Mouse (Mus musculus) ES-E14 (cell line): ENCODE data around the gene Zbed4.

ENCODE experiments used
- CHD2 ChIP-seq: IDR thresholded peaks from 2 replicates; pipeline ENCODE4 v1.6.1; 2014; ENCODE audit warnings: mild to moderate bottlenecking, low read depth, low read length, inconsistent platforms
- HCFC1 ChIP-seq: IDR thresholded peaks from 2 replicates; pipeline ENCODE4 v1.6.1; 2012; ENCODE audit warnings: low read length, inconsistent platforms, borderline replicate concordance; ENCODE audit not compliant: insufficient read depth
- MAFK ChIP-seq: IDR thresholded peaks from 2 replicates; pipeline ENCODE4 v1.6.1; 2014; ENCODE audit warnings: mild to moderate bottlenecking, low read depth, low read length, inconsistent platforms; ENCODE audit not compliant: insufficient read depth
- ZC3H11A ChIP-seq: IDR thresholded peaks from 2 replicates; pipeline ENCODE4 v1.6.1; 2012; ENCODE audit warnings: low read depth, mild to moderate bottlenecking, inconsistent platforms, low read length, borderline replicate concordance

DNA sequence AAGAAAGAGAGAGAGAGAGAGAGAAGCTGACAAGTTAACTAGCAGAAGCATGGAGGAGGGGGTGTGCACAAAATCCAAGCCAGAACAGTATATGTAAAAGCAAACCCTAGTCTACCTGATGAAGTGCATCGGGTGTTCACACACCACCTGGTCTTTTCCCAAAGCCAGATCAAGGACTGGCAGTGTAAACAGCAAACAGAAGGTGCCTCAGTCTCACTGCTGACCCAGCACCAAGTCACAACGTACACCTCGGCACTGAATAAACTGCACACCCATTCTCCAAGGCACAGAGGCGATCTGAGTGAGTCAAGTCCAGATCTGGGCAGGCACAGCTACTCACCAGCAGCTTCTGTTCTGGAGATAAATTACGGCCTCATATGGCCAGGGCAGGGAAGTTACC is 26.4 kb upstream of the Zbed4 start:
- TF ChIP-seq MAFK = no peak
- no peak for TF ChIP-seq HCFC1
- no peak for TF ChIP-seq CHD2
- no peak for TF ChIP-seq ZC3H11A
